Mouse (Mus musculus) cortical plate, adult 2 months (tissue): ENCODE data around the gene Spcs3.

Experiments used
- CTCF ChIP-seq: fragments of 200-500 bp; IDR thresholded peaks from 2 replicates; pipeline ENCODE4 v1.5.1; 2011; ENCODE audit warnings: mild to moderate bottlenecking, control low read depth, low read length; ENCODE audit not compliant: insufficient read depth; ENCODE audit errors: extremely low read depth
- POLR2A ChIP-seq: fragments of 200-500 bp; IDR thresholded peaks from 2 replicates; pipeline ENCODE4 v1.6.1; 2011; ENCODE audit warnings: mild to moderate bottlenecking, low read length, control low read depth; ENCODE audit not compliant: insufficient read depth; ENCODE audit errors: extremely low read depth

DNA sequence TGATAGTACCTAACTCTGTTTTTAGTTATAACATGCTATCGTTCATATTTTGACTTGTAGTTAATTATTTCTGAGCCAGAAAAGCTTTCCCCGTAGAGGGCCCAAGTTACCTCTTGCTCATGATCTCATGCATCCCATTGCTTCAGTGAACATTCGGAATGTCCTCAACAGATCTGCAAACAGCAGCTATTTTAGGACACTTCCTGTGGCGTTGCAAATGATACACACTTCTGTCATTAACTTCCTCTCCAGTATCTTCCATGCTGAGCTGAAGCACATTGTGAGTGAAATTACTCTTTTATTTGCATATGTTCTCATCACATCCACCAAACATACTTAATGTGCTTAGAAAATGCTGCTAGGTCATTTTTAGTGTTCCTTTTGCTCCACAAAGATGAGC, 32.3 kb upstream of the Spcs3 start:
- TF ChIP-seq CTCF = no peak
- no peak for TF ChIP-seq POLR2A
